Mouse (Mus musculus): Measurements from ENCODE around the gene Rhbdd2.

Rhbdd2 gene

GRCm38 (mm10) chr5:135646038-135646437 is 13.6 kb downstream of the Rhbdd2 start:
- no peak for DNase-seq

DNA sequence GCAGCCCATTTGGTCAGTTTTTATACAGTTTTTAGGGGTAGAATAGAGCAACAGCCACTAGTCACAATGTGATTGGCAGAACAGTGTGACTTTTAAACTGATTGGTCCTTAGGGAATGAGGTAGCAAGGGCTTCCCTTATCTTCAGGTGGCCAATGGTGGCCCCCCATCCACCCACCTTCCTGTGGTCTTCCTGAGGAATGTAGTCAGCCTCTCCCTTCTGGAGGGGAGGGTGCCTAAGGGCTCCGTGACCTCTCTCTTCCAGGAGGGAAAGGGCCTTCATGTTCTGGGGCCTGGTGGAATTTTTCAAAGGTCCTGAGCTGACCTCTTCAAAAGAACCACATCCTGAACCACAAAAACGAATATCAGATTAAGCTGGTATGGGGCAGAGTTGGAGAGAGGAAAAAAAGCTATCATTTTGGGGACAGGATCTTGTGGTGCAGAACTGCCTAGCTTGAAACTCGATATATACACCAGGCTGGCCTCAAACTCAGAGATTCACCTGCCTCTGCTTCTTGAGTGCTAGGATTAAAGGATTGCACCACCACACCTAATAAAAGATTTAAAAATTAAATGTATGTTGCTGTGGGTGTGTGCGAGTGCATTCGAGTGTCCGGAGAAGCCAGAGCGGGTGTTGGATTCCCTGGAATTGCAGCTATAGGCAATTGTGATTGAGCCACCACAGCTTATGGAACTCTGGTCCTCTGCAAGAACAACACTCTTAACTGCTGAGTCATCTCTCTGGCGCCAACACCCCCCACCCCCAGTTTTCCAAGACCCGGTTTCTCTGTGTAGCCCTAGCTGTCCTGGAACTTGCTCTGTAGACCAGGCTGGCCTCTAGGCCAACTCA is 16.3 kb downstream of the Rhbdd2 start:
- DNase-seq: no peak

- no peak for DNase-seq
Observed at GRCm38 (mm10) chr5:135649309-135649633, 16.9 kb downstream of the Rhbdd2 start.

GRCm38 (mm10) chr5:135651536-135651935 is 19.1 kb downstream of the Rhbdd2 start:
- no peak for DNase-seq

- no peak for DNase-seq
Observed at GRCm38 (mm10) chr5:135653209-135653608, 20.8 kb downstream of the Rhbdd2 start.

GRCm38 (mm10) chr5:135656046-135656445 is 23.6 kb downstream of the Rhbdd2 start:
- no peak for DNase-seq

DNA sequence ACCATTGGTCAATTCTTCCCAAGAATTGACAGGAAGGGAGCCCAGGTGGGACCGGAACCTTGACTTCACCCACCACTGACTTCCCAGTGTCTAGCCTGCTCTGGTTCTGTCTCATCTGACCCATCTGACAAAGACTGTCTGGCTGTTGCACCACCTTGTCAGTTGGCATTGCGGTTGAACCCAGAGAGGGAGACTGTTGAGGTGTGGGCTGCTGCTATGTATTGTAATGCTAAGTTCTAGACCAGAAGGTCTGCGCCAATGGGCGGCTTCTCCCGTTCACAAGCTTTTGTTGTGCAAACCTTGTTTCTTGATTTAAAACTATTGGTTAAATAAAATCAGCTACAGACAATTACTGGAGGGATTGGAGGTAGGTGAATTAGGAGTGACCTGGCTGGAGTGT is 24.7 kb downstream of the Rhbdd2 start:
- DNase-seq: no peak

DNA sequence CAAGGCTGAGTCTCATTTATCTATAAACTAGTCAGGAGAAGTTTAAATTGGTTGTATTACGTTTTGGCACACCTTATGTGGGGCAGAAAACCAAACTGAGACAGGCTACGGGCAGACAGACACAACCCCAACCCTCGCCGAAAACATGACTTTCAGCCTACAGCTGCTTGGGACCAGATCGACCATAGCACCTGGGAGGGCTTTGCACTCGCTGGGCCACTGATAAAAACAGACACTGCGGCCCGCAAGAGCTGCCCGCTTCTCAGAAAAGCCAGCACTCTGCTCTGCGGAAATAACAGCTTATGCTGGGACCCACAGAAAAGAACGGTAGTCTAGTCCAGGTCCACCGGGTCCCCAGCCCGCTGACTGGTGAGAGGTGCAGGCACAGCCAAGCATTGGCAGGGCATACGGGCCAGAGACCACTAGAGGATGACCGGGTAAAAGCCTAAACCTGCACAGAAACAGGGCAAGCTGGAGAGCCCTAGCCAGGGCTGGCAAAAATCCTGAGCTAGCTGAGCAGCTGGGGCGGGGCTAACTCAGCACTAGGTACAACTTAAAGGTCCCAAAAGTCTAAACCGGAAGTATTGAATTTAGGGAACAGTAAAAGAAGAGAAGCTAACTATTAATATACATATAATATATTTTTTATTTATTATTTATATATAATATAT is 25.4 kb downstream of the Rhbdd2 start:
- peak; percentile 51 for DNase-seq

GRCm38 (mm10) chr5:135659956-135660355 is 27.5 kb downstream of the Rhbdd2 start:
- no peak for DNase-seq

DNA sequence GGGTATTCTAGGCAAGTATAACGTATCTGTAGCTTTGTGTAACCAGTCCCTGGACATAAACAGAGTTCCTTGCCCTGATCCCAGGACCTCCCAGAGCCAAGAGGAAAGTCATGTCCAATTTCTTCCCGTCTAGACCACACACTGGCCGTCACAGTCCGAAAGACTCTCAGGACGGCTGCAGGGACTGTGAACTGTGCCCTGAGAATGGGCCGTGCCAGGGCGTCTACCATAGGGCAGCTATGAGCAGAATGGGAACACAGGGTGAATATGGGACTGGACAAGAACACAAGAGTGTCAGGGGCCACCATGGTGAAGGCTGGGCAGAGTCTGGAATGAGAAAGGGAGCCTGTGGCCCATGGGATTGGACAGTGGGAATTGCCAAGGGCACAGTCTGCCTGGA is 28.1 kb downstream of the Rhbdd2 start:
- peak; percentile 48 for DNase-seq

- DNase-seq: no peak
Observed at GRCm38 (mm10) chr5:135666890-135667289, 34.5 kb downstream of the Rhbdd2 start.

DNA sequence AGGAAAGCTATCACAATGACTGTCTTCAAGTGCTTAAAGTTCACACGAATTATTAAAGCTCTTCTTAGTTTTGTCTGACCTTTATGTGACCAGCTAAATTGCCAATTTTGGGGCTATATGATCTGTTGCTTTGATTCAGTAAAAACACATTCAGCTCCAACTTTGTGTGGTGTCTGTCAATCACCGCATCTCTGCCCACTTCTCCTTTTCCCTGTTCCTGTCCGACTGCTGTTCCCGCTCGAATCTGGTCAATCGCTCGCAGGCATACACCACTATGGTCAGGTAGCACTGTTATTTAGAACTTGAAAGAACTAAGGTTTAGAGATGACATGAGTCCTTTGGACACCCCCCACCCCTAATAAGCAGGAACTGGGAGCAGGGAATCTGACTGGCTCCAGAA is 35.7 kb downstream of the Rhbdd2 start:
- no peak for DNase-seq

DNA sequence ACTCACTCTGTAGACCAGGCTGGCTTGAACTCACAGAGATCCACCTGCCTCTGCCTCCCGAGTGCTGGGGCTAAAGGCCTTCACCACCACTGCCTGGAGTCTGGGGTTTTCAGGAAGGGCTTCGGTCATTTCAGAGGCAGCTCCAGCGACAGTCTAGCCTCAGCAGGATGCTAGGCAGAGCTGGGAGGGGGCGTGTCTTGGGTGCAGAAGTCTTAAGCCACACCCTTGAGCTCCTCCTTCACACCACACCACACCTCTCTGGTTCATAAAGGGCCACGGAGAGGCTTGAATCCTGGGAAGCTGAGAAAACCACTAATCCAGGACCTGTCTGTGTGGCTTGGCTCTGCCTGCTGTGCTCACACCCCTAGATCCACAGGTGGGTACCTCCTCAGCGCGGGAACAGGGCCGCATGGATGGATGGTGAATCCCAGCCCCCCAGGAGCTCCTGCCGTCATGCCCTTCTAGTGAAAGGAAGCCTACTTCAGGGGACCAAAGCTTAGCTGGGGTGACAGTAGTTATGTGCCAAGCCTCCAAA is 37.4 kb downstream of the Rhbdd2 start, which contains the start of gene Por:
TSS of gene Por (plus strand) at position 293 of the 535 bp plus-strand sequence.
- DNase-seq: no peak

DNA sequence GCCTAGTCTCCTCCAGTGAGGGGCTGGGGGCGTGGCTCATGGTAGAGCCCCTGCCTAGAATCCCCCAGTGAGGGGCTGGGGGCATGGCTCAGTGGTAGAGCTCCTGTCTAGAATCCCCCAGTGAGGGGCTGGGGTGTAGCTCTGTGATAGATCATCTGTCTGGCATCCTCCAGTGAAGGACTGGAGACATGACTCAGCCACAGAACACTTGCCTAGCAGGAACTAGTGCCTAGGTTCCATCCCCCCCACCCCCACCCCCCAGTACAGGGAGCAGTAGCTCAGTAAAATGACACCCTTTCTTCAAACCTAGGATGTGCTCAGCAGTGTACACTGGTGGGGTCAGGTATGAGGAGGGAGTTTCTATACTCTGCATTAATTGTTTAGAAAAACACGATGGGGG is 38.5 kb downstream of the Rhbdd2 start:
- DNase-seq: no peak

GRCm38 (mm10) chr5:135672509-135672908 is 40.1 kb downstream of the Rhbdd2 start:
- DNase-seq: peak; percentile 55

GRCm38 (mm10) chr5:135672980-135673379 is 40.6 kb downstream of the Rhbdd2 start:
- peak; percentile 55 for DNase-seq

DNA sequence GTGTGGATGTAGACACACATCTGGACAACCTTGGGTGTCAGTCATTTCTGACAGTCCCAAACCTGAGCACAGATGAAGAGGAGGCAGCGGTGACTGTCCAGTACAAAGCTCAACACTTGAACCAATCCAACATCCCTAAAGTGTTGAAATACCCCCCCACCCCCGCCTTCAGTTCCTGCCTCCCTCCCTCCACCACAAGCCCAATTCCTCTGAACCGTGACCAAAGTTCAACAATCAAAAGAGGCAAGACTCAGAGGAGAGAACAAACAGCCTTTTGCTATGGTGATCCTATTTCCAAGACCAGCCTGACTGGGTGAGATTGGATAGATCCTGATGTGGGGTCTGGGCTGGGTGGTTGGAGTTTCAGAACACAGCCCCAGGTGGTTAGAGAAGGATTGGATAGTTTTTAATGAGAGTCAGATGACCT is 41.9 kb downstream of the Rhbdd2 start:
- no peak for DNase-seq

DNA sequence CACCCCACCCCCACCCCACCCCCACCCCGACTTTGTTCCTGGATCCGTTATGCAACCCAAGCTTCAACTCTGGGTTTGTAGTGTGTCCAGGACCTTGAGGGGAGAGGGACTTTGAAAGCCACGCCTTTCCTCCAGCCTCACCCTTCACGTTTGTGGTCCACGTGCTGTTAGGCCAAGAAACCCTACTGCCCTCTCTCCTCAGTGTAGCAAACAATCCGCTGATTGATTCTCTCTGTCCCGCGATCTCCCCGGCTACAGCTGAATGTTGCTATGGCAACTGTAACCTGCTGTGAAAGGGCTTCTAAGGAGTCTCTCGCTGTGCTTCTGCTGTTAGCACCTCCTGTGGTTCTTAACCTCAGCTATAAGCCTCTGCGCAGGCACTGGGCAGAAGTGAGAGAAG is 42.4 kb downstream of the Rhbdd2 start:
- peak; percentile 98 for DNase-seq

- no peak for DNase-seq
Observed at GRCm38 (mm10) chr5:135676696-135677095, 44.3 kb downstream of the Rhbdd2 start.

DNA sequence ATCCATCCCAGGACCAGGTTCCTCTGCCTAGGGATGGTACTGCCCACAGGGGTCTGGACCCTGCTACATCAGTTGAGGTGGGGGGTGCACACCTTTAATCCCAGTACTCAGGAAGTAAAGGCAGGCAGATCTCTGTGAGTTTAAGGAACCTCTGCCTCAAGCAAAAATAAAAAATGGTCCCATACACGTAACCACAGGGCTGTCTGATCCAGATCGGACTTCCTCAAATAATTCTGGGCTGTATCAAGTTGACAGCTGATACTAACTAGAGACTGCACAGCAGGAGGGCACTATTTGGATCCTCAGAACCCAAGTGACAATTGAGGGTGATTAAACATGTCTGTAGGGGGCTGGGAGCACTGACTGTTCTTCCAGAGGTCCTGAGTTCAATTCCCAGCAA is 44.8 kb downstream of the Rhbdd2 start:
- no peak for DNase-seq

DNA sequence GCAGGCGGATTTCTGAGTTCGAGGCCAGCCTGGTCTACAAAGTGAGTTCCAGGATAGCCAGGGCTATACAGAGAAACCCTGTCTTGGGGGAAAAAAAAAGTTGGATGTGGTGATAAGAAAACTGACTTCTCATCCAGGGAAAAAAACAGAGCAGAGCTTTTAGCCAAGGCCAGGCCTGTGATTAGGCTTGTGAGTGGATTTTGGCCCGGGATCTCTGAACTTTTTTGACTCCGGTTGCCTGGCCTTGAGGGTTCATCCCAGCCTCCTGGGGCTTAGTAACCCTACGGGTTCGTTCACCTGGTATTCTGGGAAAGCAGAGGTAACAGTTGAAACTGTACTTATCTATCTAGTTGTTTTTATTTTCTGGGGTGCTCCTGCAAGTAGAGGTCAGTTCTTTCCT is 46.1 kb downstream of the Rhbdd2 start:
- no peak for DNase-seq

GRCm38 (mm10) chr5:135680967-135681545 is 48.6 kb downstream of the Rhbdd2 start:
- DNase-seq: no peak

DNA sequence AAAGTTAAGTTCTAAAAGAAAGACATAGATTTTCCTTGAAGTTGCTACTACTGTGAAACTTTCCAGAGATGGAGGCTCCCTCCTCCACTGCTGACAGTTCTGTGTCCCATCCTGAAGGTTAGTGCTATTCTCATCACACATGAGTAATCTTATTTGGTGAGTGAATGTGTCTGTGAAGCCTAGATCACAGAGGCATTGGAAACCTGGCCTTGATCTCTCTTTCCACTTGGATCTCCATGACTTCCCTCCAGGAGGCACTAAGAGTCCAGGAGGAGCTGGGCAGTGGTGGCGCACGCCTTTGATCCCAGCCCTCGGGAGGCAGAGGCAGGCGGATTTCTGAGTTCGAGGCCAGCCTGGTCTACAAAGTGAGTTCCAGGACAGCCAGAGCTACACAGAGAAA is 49.6 kb downstream of the Rhbdd2 start:
- no peak for DNase-seq
